7 mouse cellular contexts compared by ENCODE assay signal in genomic region chr2:34825827-34826459, GRCm38 (mm10). TPM values are rescaled to one million over a fixed set of nuclear protein-coding genes. Genes with fewer than 3 reads are reported as not detected.
DNase-seq lines count a peak whose midpoint lies in the region; ATAC-seq and TF ChIP-seq lines count a peak whose summit lies in the region.

Gene Fbxw2 (minus strand): TSS chr2:34826311.

- peak within 1 kb of the TSS; percentile 95 for H3K4me3 ChIP-seq in intestine, postnatal 0 days (ENCODE audit: low read depth, low read length)
- peak within 1 kb of the TSS; percentile 96 for H3K4me3 ChIP-seq in midbrain, embryonic 12.5 days
- peak within 1 kb of the TSS; percentile 93 for H3K4me3 ChIP-seq in small intestine, adult 2 months (ENCODE audit: low read depth, low read length)

- peak within 1 kb of the TSS; percentile 88 for H3K27ac ChIP-seq in intestine, postnatal 0 days (ENCODE audit: low read depth, low read length)
- H3K27ac ChIP-seq in midbrain, embryonic 12.5 days (replicated peaks): peak within 1 kb of the TSS; percentile 84
- H3K27ac ChIP-seq in small intestine, adult 2 months (ENCODE audit: insufficient read depth, low read depth, low read length): peak within 1 kb of the TSS; percentile 33

- TF ChIP-seq CTCF in intestine, postnatal 0 days (IDR thresholded peaks at IDR 0.05; ENCODE audit: low read depth): no peak
- TF ChIP-seq CTCF in small intestine, adult 2 months (IDR thresholded peaks at IDR 0.05; ENCODE audit: extremely low read depth, insufficient read length, insufficient replicate concordance, low read depth, low read length): no peak

- ATAC-seq in intestine, postnatal 0 days: peak; percentile 97
- peak; percentile 97 for ATAC-seq in midbrain, embryonic 12.5 days (ENCODE audit: low FRiP score, low read depth)

- H3K36me3 ChIP-seq in intestine, postnatal 0 days (ENCODE audit: control insufficient read depth, insufficient read depth): peaks cover 3% of the 10 kb centered on the region; the same call in 1 of the 2 replicates
- H3K36me3 ChIP-seq in midbrain, embryonic 12.5 days: peaks cover 8% of the 10 kb centered on the region; the same call in 1 of the 2 replicates
- peaks cover 8% of the 10 kb centered on the region for H3K36me3 ChIP-seq in small intestine, adult 2 months (ENCODE audit: control insufficient read depth, insufficient read depth, low read length)

- H3K4me2 ChIP-seq in intestine, postnatal 0 days (replicated peaks; ENCODE audit: low read depth): peak within 1 kb of the TSS; percentile 75
- H3K4me2 ChIP-seq in midbrain, embryonic 12.5 days (replicated peaks): peak within 1 kb of the TSS; percentile 84

- peak within 1 kb of the TSS; percentile 98 for H3K9ac ChIP-seq in intestine, postnatal 0 days (ENCODE audit: low read depth, low read length)
- peak within 1 kb of the TSS; percentile 92 for H3K9ac ChIP-seq in midbrain, embryonic 12.5 days (replicated peaks)

- peak; percentile 80 for TF ChIP-seq POLR2A in small intestine, adult 2 months (IDR thresholded peaks at IDR 0.05; ENCODE audit: low read depth, low read length)

- intact Hi-C loops in left cerebral cortex, postnatal 4 days (cut with DNase I): no loop called here

- no peaks in the 10 kb centered on the region for H3K27me3 ChIP-seq in intestine, postnatal 0 days (replicated peaks; ENCODE audit: control insufficient read depth, insufficient read depth, low read length)
- H3K27me3 ChIP-seq in midbrain, embryonic 12.5 days: peaks cover 10% of the 10 kb centered on the region
- H3K27me3 ChIP-seq in small intestine, adult 2 months (ENCODE audit: control insufficient read depth, insufficient read depth, low read length): no peaks in the 10 kb centered on the region

- DNase-seq in adrenal gland, adult 8-10 months: peak; percentile 88
- peak; percentile 92 for DNase-seq in embryo, embryonic 9.5 days (ENCODE audit: extremely low spot score)
- DNase-seq in gonadal fat pad, adult 2 months (ENCODE audit: low read depth): no peak
- DNase-seq in left cerebral cortex, postnatal 4 days: peak; percentile 93

- H3K4me1 ChIP-seq in intestine, postnatal 0 days (replicated peaks; ENCODE audit: control insufficient read depth, insufficient read depth, low read length): 0 out of 2 replicates have a peak, but pooled peaks cover 9% of the 10 kb centered on the region
- H3K4me1 ChIP-seq in midbrain, embryonic 12.5 days: peaks cover 23% of the 10 kb centered on the region
- H3K4me1 ChIP-seq in small intestine, adult 2 months (ENCODE audit: control insufficient read depth, insufficient read depth, insufficient read length, low read length): peaks cover 5% of the 10 kb centered on the region; the same call in 1 of the 2 replicates

- H3K9me3 ChIP-seq in intestine, postnatal 0 days (ENCODE audit: control insufficient read depth): no peaks in the 10 kb centered on the region
- H3K9me3 ChIP-seq in midbrain, embryonic 12.5 days: no peaks in the 10 kb centered on the region

- WGBS in intestine, postnatal 0 days: under 1% methylated on average over 55 of the region's 57 CpGs
- under 1% methylated on average over 52 of the region's 57 CpGs for WGBS in midbrain, embryonic 12.5 days
- WGBS in small intestine, adult 2 months: under 1% methylated on average over 57 of the region's 57 CpGs

RNA-seq across cellular contexts. Expression of gene Fbxw2, which starts in this region (rescaled TPM):
- total RNA-seq in adrenal gland, adult 8-10 months (2022): 10 to 100 TPM; 65.3 to 90.7 (median 79.0) TPM
- polyA plus RNA-seq in gonadal fat pad, adult 2 months (2012; rRNA removed): 52.7 and 55.3 TPM in 2 replicates
- polyA plus RNA-seq in intestine, postnatal 0 days (2015; fragmentation: Nextera tagmentation; extraction: Ambion mirVana): 36.8 and 39.7 TPM in 2 replicates
- total RNA-seq in left cerebral cortex, postnatal 4 days (2021): 100 to 1,000 TPM; 103 to 104 TPM
- 81.6 and 85.0 TPM in 2 replicates for polyA plus RNA-seq in midbrain, embryonic 12.5 days (2016; fragmentation: Nextera tagmentation; extraction: Ambion mirVana)
- 10.1 and 17.0 TPM in 2 replicates for polyA plus RNA-seq in small intestine, adult 2 months (2012; rRNA removed)

Comparison
In these comparisons a context has a peak if more than half of its experiments do, and no peak if none do; other contexts are left out.
1. H3K27ac ChIP-seq: peak in every context shown above with its lines; median percentile 88 in intestine, postnatal 0 days; 84 in midbrain, embryonic 12.5 days; 33 in small intestine, adult 2 months.